Mouse (Mus musculus): ENCODE results near the gene Sult2b1.

DNA sequence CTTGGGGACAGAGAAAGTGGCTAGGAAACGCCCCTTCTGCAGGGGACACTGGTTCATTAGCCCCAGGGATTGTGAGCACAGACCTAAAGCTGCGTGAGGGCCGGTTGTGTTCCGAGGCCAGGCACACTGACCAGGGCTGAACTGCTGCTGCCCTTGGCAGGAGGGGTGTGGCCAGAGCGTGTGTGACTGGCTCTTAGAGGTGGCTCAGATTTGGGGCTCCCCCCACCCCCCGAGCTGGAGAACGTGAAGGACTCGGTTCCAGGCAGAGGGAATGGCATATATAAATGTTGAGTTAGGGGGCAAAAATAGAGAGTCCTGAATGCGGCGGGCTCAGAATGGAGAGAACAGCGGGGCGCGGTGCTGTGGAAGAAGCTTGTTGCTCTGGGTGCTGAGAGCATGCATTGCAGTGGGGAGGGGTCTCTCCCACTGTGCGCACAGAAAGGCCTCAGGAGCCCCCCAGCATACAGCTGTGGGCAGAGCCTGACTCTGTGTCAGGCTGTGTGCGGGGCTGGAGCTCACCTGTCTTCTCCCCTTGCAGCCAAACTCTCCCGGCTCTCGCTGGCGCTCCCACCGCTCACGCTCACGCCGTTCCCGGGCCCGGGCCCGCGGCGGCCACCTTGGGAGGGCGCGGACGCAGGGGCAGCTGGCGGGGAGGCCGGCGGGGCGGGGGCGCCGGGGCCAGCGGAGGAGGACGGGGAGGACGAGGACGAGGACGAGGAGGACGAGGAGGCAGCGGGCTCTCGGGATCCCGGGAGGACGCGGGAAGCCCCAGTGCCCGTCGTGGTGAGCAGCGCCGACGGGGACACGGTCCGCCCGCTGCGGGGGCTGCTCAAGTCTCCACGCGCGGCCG lies 13.4 kb upstream of the Sult2b1 start:
- TF ChIP-seq EP300 (IDR thresholded peaks at IDR 0.05; ENCODE audit: low read depth): no peak
- no peak for TF ChIP-seq CTCF (IDR thresholded peaks at IDR 0.05; ENCODE audit: low read depth)

Measured in heart, postnatal 0 days (tissue).